Mouse (Mus musculus) inflammation-experienced regulatory T-cells (primary cell): ENCODE results near the gene Olfr1246. TPM values are rescaled to one million over a fixed set of nuclear protein-coding genes. Genes with fewer than 3 reads are reported as not detected.

Source experiments
- polyA plus RNA-seq, 2 experiments: library from polyadenylated mRNA; unstranded; fragments of 100-300 nt; shearing (Covaris generic); gene quantifications; one replicate each; pipeline ENCODE4 v1.2.1; 2017

The Olfr1246 gene
- under 1 TPM in 1 of 2 experiments, not detected in 1; 0.88 TPM for polyA plus RNA-seq

GRCm38 (mm10) chr2:89593057-89593456, at the start of gene Olfr1246:
Olfr1246 (minus strand) TSS chr2:89593157.

GRCm38 (mm10) chr2:89634883-89635282, 41.9 kb upstream of the Olfr1246 start, which contains the start of gene Olfr1249:
Olfr1249 (minus strand) TSS chr2:89634983.

GRCm38 (mm10) chr2:89618145-89618544, 25.2 kb upstream of the Olfr1246 start, which contains the start of gene Olfr1248:
Olfr1248 (minus strand) TSS chr2:89618245.

GRCm38 (mm10) chr2:89614030-89614429, 21.1 kb upstream of the Olfr1246 start, which contains the start of gene Olfr1247:
Olfr1247 (minus strand) TSS chr2:89614130.

DNA sequence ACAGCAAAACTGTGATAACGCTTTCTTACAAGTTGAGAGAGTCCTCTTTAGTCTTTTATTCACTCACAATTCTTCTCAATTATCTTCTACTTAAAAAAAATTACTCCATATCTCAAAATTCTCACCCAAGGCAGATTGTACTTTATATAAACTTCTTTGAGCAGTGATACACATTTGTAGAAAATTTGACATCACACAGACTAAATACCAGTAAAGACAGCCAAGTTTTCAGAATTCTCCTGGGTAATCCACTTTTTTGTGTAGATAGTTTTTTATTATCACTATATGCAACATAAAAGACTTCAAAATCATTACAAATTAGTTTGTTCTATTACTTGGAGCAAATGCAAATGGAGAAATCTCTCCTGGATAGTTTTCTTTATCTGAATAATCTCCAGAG, 14.6 kb downstream of the Olfr1246 start, which contains the start of gene Olfr1245:
Gene Olfr1245, minus strand, starts transcription at position 101 of the 400 bp plus-strand sequence.

Other genes starting within 250 kb of the Olfr1246 start
- gene Olfr1234, start 228.3 kb downstream of the Olfr1246 start, polyA plus RNA-seq, result under 1 TPM in 1 of 2 experiments, not detected in 1; 0.23 TPM
- under 1 TPM in 1 of 2 experiments, not detected in 1; 0.11 TPM for gene Olfr1238, start 183.5 kb downstream of the Olfr1246 start, polyA plus RNA-seq
- gene Olfr1239, start 172.8 kb downstream of the Olfr1246 start, polyA plus RNA-seq, result not detected
- not detected for gene Olfr1240, start 150.2 kb downstream of the Olfr1246 start, polyA plus RNA-seq
- gene Olfr1241, start 106.0 kb downstream of the Olfr1246 start, polyA plus RNA-seq, result not detected
- not detected for gene Olfr1242, start 94.8 kb downstream of the Olfr1246 start, polyA plus RNA-seq
- not detected for gene Olfr1243, start 61.7 kb downstream of the Olfr1246 start, polyA plus RNA-seq
- gene Olfr1245, start 14.7 kb downstream of the Olfr1246 start, polyA plus RNA-seq, result under 1 TPM; 0.14 to 0.33 TPM
- under 1 TPM; 0.11 to 0.39 TPM for gene Olfr1247, start 21.0 kb upstream of the Olfr1246 start, polyA plus RNA-seq
- not detected for gene Olfr1248, start 25.1 kb upstream of the Olfr1246 start, polyA plus RNA-seq
- gene Olfr1249, start 41.8 kb upstream of the Olfr1246 start, polyA plus RNA-seq, result not detected
- gene Olfr1250, start 68.3 kb upstream of the Olfr1246 start, polyA plus RNA-seq, result under 1 TPM in 1 of 2 experiments, not detected in 1; 0.09 TPM
- not detected for gene Olfr1251, start 78.8 kb upstream of the Olfr1246 start, polyA plus RNA-seq
- gene Olfr1252, start 131.9 kb upstream of the Olfr1246 start, polyA plus RNA-seq, result not detected
- not detected for gene Olfr1253, start 163.9 kb upstream of the Olfr1246 start, polyA plus RNA-seq
- gene Olfr1254, start 200.5 kb upstream of the Olfr1246 start, polyA plus RNA-seq, result not detected
- not detected for gene Olfr1255, start 218.9 kb upstream of the Olfr1246 start, polyA plus RNA-seq
- not detected for gene Olfr1256, start 248.4 kb upstream of the Olfr1246 start, polyA plus RNA-seq